Mouse (Mus musculus) brain, embryonic 18.5 days (tissue): ENCODE data around the gene Xrcc6.

ENCODE experiments used
- DNase-seq: peaks from one replicate; pipeline ENCODE4 v3.0.0-alpha.2; 2012; ENCODE audit warnings: low read depth, low spot score

Gene Xrcc6

DNA sequence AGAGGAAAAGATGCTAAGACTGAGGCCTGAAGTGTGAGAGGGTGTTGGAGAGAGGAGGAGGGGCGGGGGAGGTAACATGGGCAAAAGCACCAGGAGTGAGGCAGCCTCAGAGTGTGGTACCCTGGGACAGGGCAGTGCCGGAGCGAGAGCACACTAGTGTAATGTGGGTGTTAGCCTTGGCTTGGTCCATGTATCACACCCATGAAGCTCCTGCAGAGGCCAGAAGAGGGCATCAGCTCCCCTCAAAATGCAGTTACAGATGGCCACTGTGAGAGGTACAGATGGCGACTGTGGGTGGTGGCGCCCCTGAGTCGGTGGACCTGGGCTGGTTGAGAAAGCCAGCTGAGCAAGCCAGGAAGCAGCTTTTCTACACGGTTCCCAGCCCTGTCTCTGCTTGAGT lies 93.5 kb downstream of the Xrcc6 start:
- DNase-seq, result no peak

GRCm38 (mm10) chr15:82085606-82086005 lies 98.0 kb downstream of the Xrcc6 start:
- no peak for DNase-seq

DNA sequence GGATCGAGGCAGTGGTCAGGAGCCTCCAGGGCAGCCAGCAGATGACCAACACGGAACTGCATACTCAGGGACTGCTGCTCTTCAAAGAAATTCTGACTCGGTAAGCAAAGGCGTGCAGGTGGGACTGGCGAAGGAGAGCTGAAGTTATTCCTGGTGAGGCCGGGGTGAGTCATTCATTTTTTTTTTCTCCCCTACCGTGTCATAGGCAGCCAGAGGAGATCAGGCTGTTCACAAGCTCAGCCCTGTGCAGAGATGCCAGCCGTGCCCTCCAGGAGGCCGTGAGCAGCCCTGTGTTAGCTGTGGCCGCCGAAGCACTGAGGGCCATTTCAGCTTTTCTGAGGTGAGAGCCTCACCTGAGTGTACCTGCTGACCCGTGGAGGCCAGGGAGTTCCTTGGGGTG lies 98.5 kb downstream of the Xrcc6 start:
- no peak for DNase-seq

GRCm38 (mm10) chr15:82087266-82087665 lies 99.6 kb downstream of the Xrcc6 start:
- no peak for DNase-seq
